Mouse (Mus musculus): Measurements from ENCODE around the gene Cmpk2. TPM values are rescaled to one million over a fixed set of nuclear protein-coding genes. Genes with fewer than 3 reads are reported as not detected.
"Not testable (repeated sequence)": the region's sequence is repeated elsewhere in the genome, so short reads cannot be mapped to it uniquely, and the experiment has no call there.

Cmpk2 gene
- polyA plus RNA-seq (2015; fragmentation: Nextera tagmentation; extraction: Ambion mirVana): 8.0 and 8.4 TPM in 2 replicates

DNA sequence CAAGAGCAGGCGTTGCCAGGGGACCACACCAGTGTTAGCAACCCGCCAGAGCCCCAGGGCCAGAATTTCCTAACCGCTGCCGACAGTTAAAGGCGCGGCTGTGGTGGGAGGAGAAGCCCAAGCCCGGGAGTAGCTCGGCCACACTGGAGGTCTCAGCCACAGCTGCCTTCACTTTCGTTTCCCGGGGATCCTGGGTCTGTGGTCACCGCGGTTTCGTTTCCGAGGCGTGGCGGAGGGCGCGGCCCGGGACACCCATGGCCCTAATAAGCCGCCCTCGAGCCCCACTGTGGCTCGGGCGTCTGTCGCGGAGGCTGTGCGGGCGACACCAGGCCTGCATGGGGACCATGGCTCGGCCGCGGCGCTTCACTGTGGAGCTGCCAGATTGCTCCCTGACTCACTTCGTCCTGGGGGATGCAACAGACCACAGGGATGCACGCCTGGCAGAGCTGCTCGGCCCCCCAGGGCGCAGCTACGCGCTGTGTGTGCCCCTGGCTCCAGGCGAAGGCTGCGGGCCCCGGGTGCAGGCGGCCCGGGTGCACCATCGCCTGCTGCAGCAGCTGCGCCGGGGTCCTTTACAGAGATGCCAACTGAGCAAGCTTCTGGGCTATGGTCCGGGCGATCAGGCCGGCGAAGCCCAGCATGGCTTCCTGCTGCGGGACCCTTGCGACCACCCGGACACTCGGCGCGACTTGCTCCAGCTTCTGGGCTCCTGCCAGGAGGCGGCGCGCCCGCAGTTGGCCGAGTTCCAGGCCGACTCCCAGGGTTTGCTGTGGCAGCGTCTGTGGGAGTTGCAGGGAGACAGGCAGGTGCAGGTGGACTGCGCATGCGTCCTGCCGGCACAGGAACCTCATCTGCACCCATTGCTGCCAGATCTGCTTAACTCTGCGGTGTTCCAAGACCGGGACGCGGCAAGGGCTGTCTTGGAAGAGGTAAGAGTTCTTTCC lies at the start of gene Cmpk2:
Cmpk2 (plus strand) TSS at position 107 of the 944 bp plus-strand sequence.
- H3K4me1 ChIP-seq: peaks cover 23% of the 10 kb centered on the region
- whole genome bisulfite sequencing: under 1% methylated on average over 69 of the region's 69 CpGs
- H3K9me3 ChIP-seq (replicated peaks): no peaks in the 10 kb centered on the region
- peak within 1 kb of the TSS; percentile 95 for H3K4me2 ChIP-seq
- H3K36me3 ChIP-seq: no peaks in the 10 kb centered on the region
- peak within 1 kb of the TSS; percentile 72 for H3K9ac ChIP-seq
- no peaks in the 10 kb centered on the region for H3K27me3 ChIP-seq
- H3K27ac ChIP-seq: peak within 1 kb of the TSS; percentile 86
- H3K4me3 ChIP-seq (replicated peaks): peak within 1 kb of the TSS; percentile 68
- ATAC-seq (replicated peaks; ENCODE audit: low FRiP score): peak; percentile 84

DNA sequence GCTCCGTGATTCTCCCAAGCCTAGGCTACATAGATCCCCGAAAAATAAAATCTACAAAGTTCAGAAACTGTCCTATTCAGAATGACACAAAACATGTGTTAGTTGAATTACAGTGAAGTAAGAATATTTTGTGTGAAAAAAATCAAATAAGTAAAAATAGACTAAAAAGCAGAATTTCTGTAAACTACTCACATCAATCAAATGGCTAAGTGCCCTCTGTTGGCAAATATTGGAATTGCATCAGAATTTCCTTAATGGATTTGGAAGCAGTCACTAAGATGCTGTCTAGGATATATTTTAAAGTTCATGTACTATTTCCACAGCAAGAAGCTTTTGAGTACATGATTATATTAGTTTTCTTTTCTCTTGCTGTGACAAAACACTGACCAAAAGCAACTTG lies 44.2 kb upstream of the Cmpk2 start:
- Histone ChIP-seq H3K4me3 (replicated peaks) (no peak overlapping the region), H3K4me2 (no peak overlapping the region), H3K9me3 (replicated peaks) (no peaks in the 10 kb centered on the region), H3K4me1 (no peaks in the 10 kb centered on the region), H3K27ac (no peak overlapping the region), H3K36me3 (no peaks in the 10 kb centered on the region), H3K9ac (no peak overlapping the region), H3K27me3 (peaks cover 2% of the 10 kb centered on the region; the same call in 1 of the 2 replicates)
- WGBS: 90% methylated on average over 2 of the region's 2 CpGs
- no peak for ATAC-seq (replicated peaks; ENCODE audit: low FRiP score)

DNA sequence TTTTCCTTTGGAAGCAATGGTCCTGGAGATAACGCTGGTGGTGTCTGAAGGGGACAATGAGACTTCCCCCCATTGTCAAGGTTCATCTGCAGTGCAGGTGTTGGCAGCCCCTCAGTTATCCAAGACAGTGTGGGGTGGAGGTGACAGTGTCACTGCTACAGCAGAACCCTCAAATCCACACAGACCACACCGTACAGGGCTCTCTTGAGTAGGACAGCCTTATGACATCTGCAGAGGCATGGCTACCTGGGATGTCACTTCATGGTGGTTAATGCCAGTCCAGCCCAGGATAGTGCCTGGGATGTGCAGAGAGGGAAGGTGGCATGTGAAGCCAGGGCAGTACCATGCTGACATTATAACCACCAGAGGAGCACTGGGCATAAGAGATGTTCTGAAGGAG lies 40.2 kb upstream of the Cmpk2 start:
- WGBS: 77% methylated on average over 2 of the region's 2 CpGs
- not testable (repeated sequence) for H3K36me3 ChIP-seq; H3K9ac ChIP-seq; ATAC-seq (replicated peaks; ENCODE audit: low FRiP score); H3K9me3 ChIP-seq (replicated peaks); H3K4me1 ChIP-seq; H3K27ac ChIP-seq; H3K4me3 ChIP-seq (replicated peaks); H3K4me2 ChIP-seq; H3K27me3 ChIP-seq

DNA sequence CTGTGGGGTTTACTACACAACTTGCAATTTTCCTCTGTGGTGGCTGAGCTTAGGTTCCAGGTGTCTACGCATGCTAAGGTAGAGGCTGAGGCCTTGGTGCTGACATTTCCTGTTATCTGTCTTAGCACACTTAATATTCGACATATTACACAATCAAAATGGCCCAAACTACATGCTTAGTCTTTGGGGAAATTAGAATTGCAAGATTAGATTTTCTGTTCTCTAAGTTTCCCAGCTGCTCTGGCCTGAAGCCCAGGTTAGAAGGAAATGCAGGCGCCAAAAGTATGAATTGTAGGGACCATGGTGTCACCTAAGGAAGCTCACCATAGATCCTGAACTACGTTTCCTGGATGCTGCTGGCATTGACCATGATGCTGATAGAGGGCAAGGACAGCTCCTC lies 32.7 kb upstream of the Cmpk2 start:
- ATAC-seq (replicated peaks; ENCODE audit: low FRiP score): no peak
- no peaks in the 10 kb centered on the region for H3K36me3 ChIP-seq

DNA sequence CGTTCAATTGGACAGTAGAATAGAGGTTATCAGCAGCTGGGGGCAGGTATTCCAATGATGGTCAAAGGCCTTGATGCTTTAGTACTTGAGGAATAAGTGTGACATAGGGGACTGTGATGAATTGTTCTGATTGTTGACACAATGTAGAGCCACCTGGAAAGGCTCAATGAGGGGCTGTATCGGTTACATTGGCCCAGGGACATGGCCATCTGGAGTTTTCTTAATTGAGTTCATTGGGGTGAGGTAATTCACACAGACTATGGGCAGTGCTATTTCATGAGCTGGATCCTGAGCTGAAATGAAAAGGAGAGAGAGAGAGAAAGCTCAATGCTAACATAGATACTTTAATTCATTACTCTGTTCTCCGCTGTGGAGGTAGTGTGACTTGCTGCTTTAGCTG lies 31.1 kb upstream of the Cmpk2 start:
- Histone ChIP-seq H3K36me3 (no peaks in the 10 kb centered on the region), H3K4me1 (0 out of 2 replicates have a peak, but pooled peaks cover 5% of the 10 kb centered on the region), H3K9ac (no peak overlapping the region), H3K27me3 (no peaks in the 10 kb centered on the region), H3K9me3 (replicated peaks) (no peaks in the 10 kb centered on the region), H3K4me2 (no peak overlapping the region), H3K4me3 (replicated peaks) (no peak overlapping the region), H3K27ac (no peak overlapping the region)
- peak; percentile 89 for ATAC-seq (replicated peaks; ENCODE audit: low FRiP score)
- 45% methylated on average over 3 of the region's 3 CpGs for WGBS

More for the DNA sequence above, 32.7 kb upstream of the Cmpk2 start:
- 77% methylated on average over 4 of the region's 4 CpGs for WGBS
- H3K27me3 ChIP-seq: no peaks in the 10 kb centered on the region
- no peak overlapping the region for H3K9ac ChIP-seq
- H3K27ac ChIP-seq: no peak overlapping the region
- no peaks in the 10 kb centered on the region for H3K9me3 ChIP-seq (replicated peaks)
- H3K4me2 ChIP-seq: no peak overlapping the region
- H3K4me1 ChIP-seq: 0 out of 2 replicates have a peak, but pooled peaks cover 5% of the 10 kb centered on the region
- no peak overlapping the region for H3K4me3 ChIP-seq (replicated peaks)

DNA sequence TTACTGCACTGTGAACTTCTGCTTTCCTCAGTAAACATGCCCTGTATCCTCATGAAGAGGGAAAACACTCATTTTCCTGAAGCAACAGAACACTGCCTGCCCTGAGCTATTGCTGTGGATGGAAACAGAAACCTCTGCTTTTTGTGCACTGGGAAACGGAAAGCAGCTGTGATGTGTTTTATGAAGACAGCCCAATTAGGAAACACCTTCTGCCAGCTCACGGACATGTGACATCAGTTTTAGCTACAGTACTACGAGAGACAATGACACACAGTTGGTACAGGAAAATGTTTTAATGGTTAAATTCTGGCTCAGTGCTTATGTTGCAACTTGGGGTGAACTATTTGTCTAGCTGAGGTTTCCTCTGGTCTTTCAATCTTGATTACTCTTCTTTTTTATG lies 29.6 kb upstream of the Cmpk2 start:
- Histone ChIP-seq H3K36me3 (no peaks in the 10 kb centered on the region), H3K9me3 (replicated peaks) (no peaks in the 10 kb centered on the region), H3K4me1 (0 out of 2 replicates have a peak, but pooled peaks cover 5% of the 10 kb centered on the region), H3K4me3 (replicated peaks) (no peak overlapping the region), H3K9ac (no peak overlapping the region), H3K4me2 (no peak overlapping the region), H3K27me3 (no peaks in the 10 kb centered on the region), H3K27ac (peak overlapping the region; percentile 37)
- ATAC-seq (replicated peaks; ENCODE audit: low FRiP score): no peak
- 34% methylated on average over 3 of the region's 3 CpGs for WGBS

DNA sequence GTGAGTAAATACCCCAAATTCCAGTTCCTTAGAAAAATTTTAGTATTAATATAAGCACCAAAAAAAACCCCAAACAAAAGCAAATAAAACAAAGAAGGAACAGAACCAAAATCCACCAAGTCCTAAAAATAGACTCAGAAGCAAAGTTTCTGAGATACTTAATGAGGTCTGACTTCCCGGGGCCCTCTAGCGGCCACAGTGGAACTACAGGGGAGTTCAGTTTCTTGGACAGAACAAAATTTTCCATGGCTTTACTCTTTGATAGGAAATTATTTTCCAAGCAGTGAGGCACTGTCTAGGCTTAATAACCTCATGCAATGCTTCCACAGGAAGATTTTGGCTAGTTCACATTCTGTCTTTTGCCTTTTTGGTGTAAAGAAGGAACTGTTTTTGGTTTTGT lies 24.9 kb upstream of the Cmpk2 start:
- Histone ChIP-seq H3K4me2 (no peak overlapping the region), H3K27me3 (no peaks in the 10 kb centered on the region), H3K4me1 (no peaks in the 10 kb centered on the region), H3K9ac (no peak overlapping the region), H3K36me3 (no peaks in the 10 kb centered on the region), H3K4me3 (replicated peaks) (no peak overlapping the region), H3K27ac (no peak overlapping the region), H3K9me3 (replicated peaks) (no peaks in the 10 kb centered on the region)
- no peak for ATAC-seq (replicated peaks; ENCODE audit: low FRiP score)
- WGBS: 2% methylated on average over 2 of the region's 2 CpGs

DNA sequence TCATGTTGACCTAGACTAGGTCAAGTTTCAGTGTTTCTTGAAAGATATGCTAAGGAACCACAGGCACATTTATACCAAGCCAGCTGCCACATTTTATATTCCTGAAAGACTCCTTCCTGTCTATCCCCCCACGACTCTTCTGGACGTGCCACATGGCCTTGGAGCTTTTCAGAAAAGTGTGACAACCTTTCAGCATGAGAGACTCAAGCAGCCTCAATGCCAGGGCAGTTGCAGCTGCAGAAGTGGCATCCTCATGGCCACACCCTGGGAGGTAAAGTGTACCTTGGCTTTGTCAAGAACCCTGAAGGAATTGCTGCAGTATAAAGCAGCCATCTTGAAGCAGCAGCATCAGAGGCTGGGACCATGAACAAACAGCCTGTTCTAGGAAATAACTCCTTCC lies 24.5 kb upstream of the Cmpk2 start:
- no peak overlapping the region for H3K4me2 ChIP-seq
- H3K27me3 ChIP-seq: no peaks in the 10 kb centered on the region
- H3K9ac ChIP-seq: no peak overlapping the region
- H3K4me1 ChIP-seq: no peaks in the 10 kb centered on the region
- H3K4me3 ChIP-seq (replicated peaks): no peak overlapping the region
- H3K27ac ChIP-seq: no peak overlapping the region
- ATAC-seq (replicated peaks; ENCODE audit: low FRiP score): no peak
- H3K36me3 ChIP-seq: no peaks in the 10 kb centered on the region
- 67% methylated on average over 2 of the region's 2 CpGs for WGBS
- no peaks in the 10 kb centered on the region for H3K9me3 ChIP-seq (replicated peaks)

DNA sequence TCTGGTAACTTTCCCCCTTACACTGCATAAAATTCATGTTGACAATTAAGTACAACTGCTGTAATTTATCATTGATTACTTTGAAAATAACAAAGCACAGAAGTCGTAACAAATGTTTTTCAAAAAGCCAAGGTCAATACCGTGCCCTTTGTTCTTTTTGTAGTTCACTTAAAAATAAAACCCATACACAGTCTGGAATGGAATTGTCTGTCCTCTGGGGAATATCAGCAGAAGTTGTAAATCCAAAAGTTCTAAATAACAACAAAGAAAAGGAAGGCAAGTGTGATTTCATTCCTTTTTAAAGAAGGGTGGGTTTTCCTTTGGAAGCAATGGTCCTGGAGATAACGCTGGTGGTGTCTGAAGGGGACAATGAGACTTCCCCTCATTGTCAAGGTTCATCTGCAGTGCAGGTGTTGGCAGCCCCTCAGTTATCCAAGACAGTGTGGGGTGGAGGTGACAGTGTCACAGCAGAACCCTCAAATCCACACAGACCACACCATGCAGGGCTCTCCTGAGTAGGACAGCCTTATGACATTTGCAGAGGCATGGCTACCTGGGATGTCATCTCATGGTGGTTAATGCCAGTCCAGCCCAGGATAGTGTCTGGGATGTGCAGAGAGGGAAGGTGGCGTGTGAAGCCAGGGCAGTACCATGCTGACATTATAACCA lies 22.5 kb upstream of the Cmpk2 start:
- H3K4me2 ChIP-seq: no peak overlapping the region
- no peak overlapping the region for H3K27ac ChIP-seq
- ATAC-seq (replicated peaks; ENCODE audit: low FRiP score): no peak
- H3K36me3 ChIP-seq: no peaks in the 10 kb centered on the region
- 69% methylated on average over 4 of the region's 4 CpGs for WGBS
- H3K9me3 ChIP-seq (replicated peaks): no peaks in the 10 kb centered on the region
- no peak overlapping the region for H3K4me3 ChIP-seq (replicated peaks)
- 0 out of 2 replicates have a peak, but pooled peaks cover 3% of the 10 kb centered on the region for H3K4me1 ChIP-seq
- no peaks in the 10 kb centered on the region for H3K27me3 ChIP-seq
- H3K9ac ChIP-seq: no peak overlapping the region

DNA sequence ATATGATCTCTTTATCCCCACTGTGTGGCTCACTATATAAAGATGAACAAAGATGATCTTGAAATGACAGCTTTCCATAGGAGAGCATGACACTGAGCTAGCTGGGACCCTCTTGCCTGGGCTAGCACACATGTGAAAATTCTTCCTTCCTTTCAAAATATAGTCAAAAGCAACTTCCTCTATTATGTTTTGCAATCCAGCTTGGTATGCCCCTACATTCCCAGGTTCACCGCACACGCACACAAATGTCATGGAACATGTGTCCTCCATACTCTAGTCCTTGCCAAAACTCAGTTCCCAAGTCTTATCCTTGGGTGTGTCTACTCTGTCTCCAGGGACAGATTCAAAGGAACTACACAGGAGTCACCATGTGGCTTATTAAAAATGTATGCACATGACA lies 19.5 kb upstream of the Cmpk2 start:
- no peaks in the 10 kb centered on the region for H3K36me3 ChIP-seq
- no peak overlapping the region for H3K27ac ChIP-seq
- WGBS: 93% methylated on average over 2 of the region's 2 CpGs
- no peaks in the 10 kb centered on the region for H3K9me3 ChIP-seq (replicated peaks)
- H3K27me3 ChIP-seq: no peaks in the 10 kb centered on the region
- no peak for ATAC-seq (replicated peaks; ENCODE audit: low FRiP score)
- no peak overlapping the region for H3K9ac ChIP-seq
- peaks cover 13% of the 10 kb centered on the region; the same call in 1 of the 2 replicates for H3K4me1 ChIP-seq
- no peak overlapping the region for H3K4me3 ChIP-seq (replicated peaks)
- no peak overlapping the region for H3K4me2 ChIP-seq

DNA sequence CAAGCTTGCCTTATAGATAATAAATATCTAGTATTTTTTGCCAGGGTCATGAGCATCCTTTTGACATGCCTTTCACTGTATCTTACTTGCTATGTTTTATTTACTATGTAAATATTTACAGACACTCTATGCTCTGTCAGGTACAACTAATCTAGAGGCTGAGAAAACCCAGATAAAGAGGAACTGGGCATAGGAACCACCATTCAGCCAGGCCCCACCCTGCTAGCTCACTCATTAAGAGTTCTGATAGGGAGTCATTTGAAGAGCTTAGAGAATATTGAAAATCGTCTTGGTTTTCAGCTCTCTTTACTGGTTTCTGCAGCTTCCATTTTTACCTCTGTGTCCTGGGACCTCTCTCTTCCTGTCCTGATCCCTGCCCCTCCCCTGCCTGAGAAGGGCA lies 17.9 kb upstream of the Cmpk2 start:
- Histone ChIP-seq H3K4me2 (no peak overlapping the region), H3K4me1 (peaks cover 19% of the 10 kb centered on the region), H3K27ac (no peak overlapping the region), H3K9me3 (replicated peaks) (no peaks in the 10 kb centered on the region), H3K9ac (no peak overlapping the region), H3K36me3 (no peaks in the 10 kb centered on the region), H3K4me3 (replicated peaks) (no peak overlapping the region), H3K27me3 (no peaks in the 10 kb centered on the region)
- WGBS: 63% methylated on average over 1 of the region's 1 CpGs
- no peak for ATAC-seq (replicated peaks; ENCODE audit: low FRiP score)

DNA sequence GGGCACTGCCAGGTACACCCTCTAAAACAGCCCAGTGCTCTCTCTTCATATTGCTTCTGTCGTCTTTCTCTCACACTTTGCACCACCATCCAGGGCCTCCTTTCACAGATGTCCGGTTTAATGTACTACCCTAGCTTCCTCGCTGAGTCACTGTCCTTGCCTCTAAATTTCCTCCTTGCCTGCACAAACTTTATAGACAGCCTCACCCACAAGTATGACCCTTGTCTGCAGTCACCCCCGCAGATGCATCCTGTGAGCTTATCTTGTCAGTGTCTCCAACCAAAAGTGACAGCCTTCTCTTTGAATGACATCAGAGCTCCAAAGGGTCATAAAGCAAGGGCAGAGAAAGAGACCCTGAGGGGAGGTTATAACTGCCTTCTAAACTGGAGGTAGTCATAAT lies 16.1 kb upstream of the Cmpk2 start:
- no peak overlapping the region; the same call in 1 of the 2 replicates for H3K4me2 ChIP-seq
- H3K9me3 ChIP-seq (replicated peaks): no peaks in the 10 kb centered on the region
- H3K27me3 ChIP-seq: no peaks in the 10 kb centered on the region
- no peak overlapping the region for H3K27ac ChIP-seq
- peaks cover 24% of the 10 kb centered on the region for H3K4me1 ChIP-seq
- no peak overlapping the region for H3K4me3 ChIP-seq (replicated peaks)
- H3K36me3 ChIP-seq: no peaks in the 10 kb centered on the region
- no peak for ATAC-seq (replicated peaks; ENCODE audit: low FRiP score)
- no peak overlapping the region for H3K9ac ChIP-seq
- 47% methylated on average over 4 of the region's 4 CpGs for WGBS

Measured in kidney, embryonic 15.5 days (tissue).